Mouse (Mus musculus) stomach, postnatal 0 days (tissue): Measurements from ENCODE around the gene Col6a2. TPM values are rescaled to one million over a fixed set of nuclear protein-coding genes. Genes with fewer than 3 reads are reported as not detected.

Experiments used
- ATAC-seq: fragments of 200-750 bp; cut with Nextera tagmentation; 2 replicates; pipeline ENCODE4 v1.8.0; 2017; ENCODE audit not compliant: low FRiP score, low TSS enrichment
- DNase-seq: peaks from one replicate; pipeline ENCODE4 v3.0.0-alpha.2; 2016; ENCODE audit warnings: low spot score
- H3K27ac ChIP-seq: fragments of 300-500 bp; sonication (generic); replicated peaks from 2 replicates; pipeline ENCODE4 v1.5.1; 2014; ENCODE audit warnings: mild to moderate bottlenecking, control low read depth
- H3K27me3 ChIP-seq: fragments of 300-500 bp; sonication (generic); 2 replicates; pipeline ENCODE4 v1.6.1; 2014; ENCODE audit warnings: low read length; ENCODE audit not compliant: control insufficient read depth, insufficient read depth
- H3K36me3 ChIP-seq: fragments of 300-500 bp; sonication (generic); 2 replicates; pipeline ENCODE4 v1.6.1; 2014; ENCODE audit warnings: low read length, mixed read lengths; ENCODE audit not compliant: control insufficient read depth, insufficient read depth
- H3K4me1 ChIP-seq: fragments of 300-500 bp; sonication (generic); replicated peaks from 2 replicates; pipeline ENCODE4 v1.6.1; 2014; ENCODE audit warnings: antibody characterized with exemption; ENCODE audit not compliant: control insufficient read depth, insufficient read depth
- H3K4me2 ChIP-seq: fragments of 300-500 bp; sonication (generic); replicated peaks from 2 replicates; pipeline ENCODE4 v1.6.1; 2014; ENCODE audit warnings: low read depth, mild to moderate bottlenecking, control low read depth, moderate library complexity
- H3K4me3 ChIP-seq: fragments of 300-500 bp; sonication (generic); 2 replicates; pipeline ENCODE4 v1.5.1; 2014; ENCODE audit warnings: low read depth, low read length, control low read depth
- H3K9ac ChIP-seq: fragments of 300-500 bp; sonication (generic); 2 replicates; pipeline ENCODE4 v1.6.1; 2014; ENCODE audit warnings: mild to moderate bottlenecking, low read length, control low read depth, mixed read lengths
- H3K9me3 ChIP-seq: fragments of 300-500 bp; sonication (generic); 2 replicates; pipeline ENCODE4 v1.6.1; 2016; ENCODE audit warnings: low read length; ENCODE audit not compliant: control insufficient read depth
- CTCF ChIP-seq: IDR thresholded peaks from 2 replicates; pipeline ENCODE4 v1.5.1; 2016; ENCODE audit warnings: antibody characterized with exemption, low read depth, mild to moderate bottlenecking, moderate library complexity
- EP300 ChIP-seq: optimal IDR thresholded peaks from 2 replicates; pipeline ENCODE3; 2016; ENCODE audit warnings: antibody characterized with exemption
- WGBS: fragments of 180-500 bp; shearing (Covaris S2); extraction: QIAGEN DNeasy Blood & Tissue Kit; methylation state at CpG from one replicate; pipeline ENCODE4 v1.1.7; 2014; 5-methylcytosine and 5-hydroxymethylcytosine counted together
- polyA plus RNA-seq: library from polyadenylated mRNA; unstranded; fragments of >200 nt; fragmentation: Nextera tagmentation; extraction: Ambion mirVana; gene quantifications from 2 replicates; pipeline ENCODE4 v1.2.1, GENCODE M21; 2015

The Col6a2 gene
- polyA plus RNA-seq, 1 experiment from 2014 or later, result 145 TPM

GRCm38 (mm10) chr10:76632630-76633029, 9.2 kb upstream of the Col6a2 start:
- Histone ChIP-seq H3K27ac (peak overlapping the region; percentile 30; the same call in 1 of the 2 replicates), H3K9me3 (no peaks in the 10 kb centered on the region), H3K9ac (no peak overlapping the region), H3K4me2 (no peak overlapping the region), H3K36me3 (no peaks in the 10 kb centered on the region), H3K4me3 (no peak overlapping the region), H3K4me1 (no peaks in the 10 kb centered on the region), H3K27me3 (no peaks in the 10 kb centered on the region)
- DNase-seq, result no peak
- no peak for TF ChIP-seq EP300
- no peak for TF ChIP-seq CTCF
- WGBS, result 66% methylated on average over 8 of the region's 8 CpGs
- no peak for ATAC-seq

GRCm38 (mm10) chr10:76630657-76631056, 7.2 kb upstream of the Col6a2 start:
- H3K27ac ChIP-seq, result no peak overlapping the region
- H3K4me1 ChIP-seq, result no peaks in the 10 kb centered on the region
- H3K27me3 ChIP-seq, result no peaks in the 10 kb centered on the region
- H3K9me3 ChIP-seq, result no peaks in the 10 kb centered on the region
- no peak for TF ChIP-seq CTCF
- no peak for TF ChIP-seq EP300
- H3K4me2 ChIP-seq, result no peak overlapping the region
- no peak overlapping the region for H3K9ac ChIP-seq
- H3K4me3 ChIP-seq, result no peak overlapping the region
- no peak for ATAC-seq
- H3K36me3 ChIP-seq, result no peaks in the 10 kb centered on the region
- WGBS, result 89% methylated on average over 1 of the region's 1 CpGs
- DNase-seq, result no peak

GRCm38 (mm10) chr10:76627714-76628113, 4.3 kb upstream of the Col6a2 start:
- Histone ChIP-seq H3K9ac (no peak overlapping the region), H3K9me3 (no peaks in the 10 kb centered on the region), H3K27me3 (no peaks in the 10 kb centered on the region), H3K36me3 (no peaks in the 10 kb centered on the region), H3K4me2 (no peak overlapping the region), H3K4me1 (peaks cover 6% of the 10 kb centered on the region), H3K4me3 (no peak overlapping the region), H3K27ac (peak overlapping the region; percentile 65; the same call in 1 of the 2 replicates)
- DNase-seq (no peak), ATAC-seq (no peak)
- WGBS, result 51% methylated on average over 5 of the region's 5 CpGs
- no peak for TF ChIP-seq EP300

GRCm38 (mm10) chr10:76624903-76625302, 1.5 kb upstream of the Col6a2 start:
- no peaks in the 10 kb centered on the region for H3K36me3 ChIP-seq
- WGBS, result 54% methylated on average over 7 of the region's 7 CpGs
- H3K4me1 ChIP-seq, result peaks cover 6% of the 10 kb centered on the region
- no peaks in the 10 kb centered on the region for H3K27me3 ChIP-seq
- DNase-seq (no peak), ATAC-seq (no peak)
- H3K9me3 ChIP-seq, result no peaks in the 10 kb centered on the region
- H3K27ac ChIP-seq, result no peak overlapping the region
- TF ChIP-seq EP300 (no peak), CTCF (no peak)
- no peak overlapping the region for H3K9ac ChIP-seq
- H3K4me2 ChIP-seq, result no peak overlapping the region
- H3K4me3 ChIP-seq, result no peak overlapping the region

GRCm38 (mm10) chr10:76623734-76624133, 304 bp upstream of the Col6a2 start:
- Histone ChIP-seq H3K4me3 (no peak overlapping the region), H3K27ac (peak overlapping the region; percentile 81), H3K27me3 (no peaks in the 10 kb centered on the region), H3K4me2 (peak overlapping the region; percentile 50; the same call in 1 of the 2 replicates), H3K9me3 (no peaks in the 10 kb centered on the region), H3K9ac (peak overlapping the region; percentile 27; the same call in 1 of the 2 replicates), H3K36me3 (no peaks in the 10 kb centered on the region), H3K4me1 (peaks cover 6% of the 10 kb centered on the region)
- ATAC-seq (0 out of 2 replicates have a peak, but pooled peaks have one; percentile 14), DNase-seq (no peak)
- WGBS, result 17% methylated on average over 7 of the region's 7 CpGs
- TF ChIP-seq CTCF, result no peak
- TF ChIP-seq EP300, result no peak

GRCm38 (mm10) chr10:76622411-76622810, 1.0 kb downstream of the Col6a2 start:
- no peak for DNase-seq
- Histone ChIP-seq H3K36me3 (no peaks in the 10 kb centered on the region), H3K9ac (peak overlapping the region; percentile 71), H3K4me2 (peak overlapping the region; percentile 50), H3K27ac (peak overlapping the region; percentile 81), H3K4me1 (peaks cover 6% of the 10 kb centered on the region), H3K4me3 (peak overlapping the region; percentile 59), H3K9me3 (no peaks in the 10 kb centered on the region), H3K27me3 (no peaks in the 10 kb centered on the region)
- WGBS, result 71% methylated on average over 4 of the region's 4 CpGs
- no peak for ATAC-seq
- TF ChIP-seq EP300, result no peak
- TF ChIP-seq CTCF, result no peak
